In genomic region chr5:34980099-34980498, GRCm38 (mm10) we compare ENCODE assay signal across 21 mouse cellular contexts. TPM values are rescaled to one million over a fixed set of nuclear protein-coding genes. Genes with fewer than 3 reads are reported as not detected.
DNase-seq lines count a peak whose midpoint lies in the region; ATAC-seq and TF ChIP-seq lines count a peak whose summit lies in the region.
"Had no signal": no experiment of that assay in that cellular context is flagged by ENCODE, and none has a peak within 500 bp of the region (broad histone marks: within the 10 kb centered on the region; RNA-seq: fewer than 3 reads in every experiment).

No protein-coding gene starts in this region.

- no peak for TF ChIP-seq CTCF in intestine, postnatal 0 days (IDR thresholded peaks at IDR 0.05; ENCODE audit: low read depth)

- peak; percentile 75 for ATAC-seq in intestine, embryonic 15.5 days
- ATAC-seq in intestine, postnatal 0 days: no peak
- peak; percentile 77 for ATAC-seq in heart, embryonic 16.5 days (replicated peaks; ENCODE audit: extremely low read depth, insufficient read depth, low FRiP score)
- no peak for ATAC-seq in liver, embryonic 12.5 days
- ATAC-seq in megakaryocyte-erythroid progenitor cell, adult 5-6 weeks (replicated peaks; ENCODE audit: low FRiP score, low TSS enrichment, poor library complexity, severe bottlenecking): peak; percentile 26; the same call in 1 of the 2 replicates
- ATAC-seq: forebrain, embryonic 15.5 days; midbrain, embryonic 13.5 days had no signal

- H3K4me1 ChIP-seq in intestine, embryonic 15.5 days (replicated peaks): no peaks in the 10 kb centered on the region
- H3K4me1 ChIP-seq in intestine, postnatal 0 days (replicated peaks; ENCODE audit: control insufficient read depth, insufficient read depth, low read length): no peaks in the 10 kb centered on the region
- peaks cover 43% of the 10 kb centered on the region for H3K4me1 ChIP-seq in heart, embryonic 16.5 days (ENCODE audit: control insufficient read depth, insufficient read depth, low read length)
- H3K4me1 ChIP-seq in liver, embryonic 12.5 days: peaks cover 87% of the 10 kb centered on the region
- H3K4me1 ChIP-seq: neural tube, embryonic 12.5 days had no signal

- H3K9ac ChIP-seq in intestine, embryonic 15.5 days: no peak overlapping the region
- no peak overlapping the region for H3K9ac ChIP-seq in intestine, postnatal 0 days (ENCODE audit: low read depth, low read length)
- H3K9ac ChIP-seq in heart, embryonic 16.5 days (ENCODE audit: low read length): no peak overlapping the region
- H3K9ac ChIP-seq in liver, embryonic 12.5 days: 0 out of 2 replicates have a peak overlapping the region, but pooled peaks have one; percentile 35
- H3K9ac ChIP-seq: forebrain, embryonic 15.5 days; midbrain, embryonic 13.5 days; neural tube, embryonic 12.5 days had no signal

- no peak overlapping the region for H3K4me3 ChIP-seq in intestine, embryonic 15.5 days (replicated peaks)
- H3K4me3 ChIP-seq in intestine, postnatal 0 days (ENCODE audit: low read depth, low read length): no peak overlapping the region
- no peak overlapping the region for H3K4me3 ChIP-seq in heart, embryonic 16.5 days (ENCODE audit: low read length)
- H3K4me3 ChIP-seq in liver, embryonic 12.5 days: no peak overlapping the region
- H3K4me3 ChIP-seq: erythroblast, embryonic 14.5 days; forebrain, embryonic 15.5 days; limb, embryonic 10.5 days; midbrain, embryonic 13.5 days; neural tube, embryonic 12.5 days had no signal

- WGBS in intestine, embryonic 15.5 days: 49% methylated on average over 6 of the region's 6 CpGs
- WGBS in intestine, postnatal 0 days: 36% methylated on average over 6 of the region's 6 CpGs
- 30% methylated on average over 6 of the region's 6 CpGs for WGBS in heart, embryonic 16.5 days
- 55% methylated on average over 6 of the region's 6 CpGs for WGBS in liver, embryonic 12.5 days (ENCODE audit: insufficient replicate concordance)

- no peak for DNase-seq in gastrocnemius, adult 8-10 months (ENCODE audit: low spot score in 2 of 2)
- DNase-seq in frontal cortex, postnatal 36 days (ENCODE audit: low spot score in 2 of 2): no peak
- DNase-seq: adrenal gland, adult 2 months; cerebellum, adult 9-11 months; kidney, adult 9 months; kidney, postnatal 36 days; layer of hippocampus, adult 9-11 months; lung, adult 18-20 months; right cerebral cortex, adult 18-20 months; thymus, postnatal 36 days had no signal

- no peak overlapping the region for H3K27ac ChIP-seq in intestine, embryonic 15.5 days
- no peak overlapping the region for H3K27ac ChIP-seq in intestine, postnatal 0 days (ENCODE audit: low read depth, low read length)
- peak overlapping the region; percentile 75 for H3K27ac ChIP-seq in heart, embryonic 16.5 days (ENCODE audit: low read length)
- 0 out of 2 replicates have a peak overlapping the region, but pooled peaks have one; percentile 34 for H3K27ac ChIP-seq in liver, embryonic 12.5 days
- H3K27ac ChIP-seq: forebrain, embryonic 15.5 days; limb, embryonic 10.5 days; macrophage; midbrain, embryonic 13.5 days; neural tube, embryonic 12.5 days had no signal

- H3K4me2 ChIP-seq in intestine, embryonic 15.5 days (replicated peaks): no peak overlapping the region
- no peak overlapping the region for H3K4me2 ChIP-seq in intestine, postnatal 0 days (replicated peaks; ENCODE audit: low read depth)
- H3K4me2 ChIP-seq in heart, embryonic 16.5 days (ENCODE audit: low read depth, low read length): peak overlapping the region; percentile 19; the same call in 1 of the 2 replicates
- H3K4me2 ChIP-seq in liver, embryonic 12.5 days: peak overlapping the region; percentile 19
- H3K4me2 ChIP-seq: forebrain, embryonic 15.5 days; midbrain, embryonic 13.5 days; neural tube, embryonic 12.5 days had no signal

- H3K36me3 ChIP-seq in intestine, embryonic 15.5 days: 0 out of 2 replicates have a peak, but pooled peaks cover 5% of the 10 kb centered on the region
- H3K36me3 ChIP-seq in intestine, postnatal 0 days (ENCODE audit: control insufficient read depth, insufficient read depth): peaks cover 3% of the 10 kb centered on the region; the same call in 1 of the 2 replicates
- peaks cover 18% of the 10 kb centered on the region for H3K36me3 ChIP-seq in heart, embryonic 16.5 days (ENCODE audit: control insufficient read depth, insufficient read depth)
- H3K36me3 ChIP-seq in liver, embryonic 12.5 days: peaks cover 81% of the 10 kb centered on the region

- H3K9me3 ChIP-seq in intestine, embryonic 15.5 days: no peaks in the 10 kb centered on the region
- H3K9me3 ChIP-seq in intestine, postnatal 0 days (ENCODE audit: control insufficient read depth): no peaks in the 10 kb centered on the region
- H3K9me3 ChIP-seq in heart, embryonic 16.5 days (replicated peaks; ENCODE audit: control insufficient read depth, low read length): no peaks in the 10 kb centered on the region
- no peaks in the 10 kb centered on the region for H3K9me3 ChIP-seq in liver, embryonic 12.5 days (replicated peaks)
- H3K9me3 ChIP-seq: forebrain, embryonic 15.5 days; limb, embryonic 10.5 days; midbrain, embryonic 13.5 days; neural tube, embryonic 12.5 days had no signal

- H3K27me3 ChIP-seq in intestine, embryonic 15.5 days (replicated peaks): peaks cover 12% of the 10 kb centered on the region; the same call in 1 of the 2 replicates
- H3K27me3 ChIP-seq in intestine, postnatal 0 days (replicated peaks; ENCODE audit: control insufficient read depth, insufficient read depth, low read length): peaks cover 30% of the 10 kb centered on the region; the same call in 1 of the 2 replicates
- H3K27me3 ChIP-seq in heart, embryonic 16.5 days (ENCODE audit: control insufficient read depth, insufficient read depth, low read length): no peaks in the 10 kb centered on the region
- H3K27me3 ChIP-seq in liver, embryonic 12.5 days (replicated peaks): no peaks in the 10 kb centered on the region
- H3K27me3 ChIP-seq: forebrain, embryonic 15.5 days; midbrain, embryonic 13.5 days; neural tube, embryonic 12.5 days had no signal

RNA-seq across cellular contexts. Expression of gene Rgs12, which starts 30.9 kb away (rescaled TPM):
- polyA plus RNA-seq in intestine, embryonic 15.5 days (2015; fragmentation: Nextera tagmentation; extraction: Ambion mirVana): 16.6 and 17.3 TPM in 2 replicates
- 4.1 and 4.7 TPM in 2 replicates for polyA plus RNA-seq in intestine, postnatal 0 days (2015; fragmentation: Nextera tagmentation; extraction: Ambion mirVana)
- 30.0 and 34.2 TPM in 2 replicates for polyA plus RNA-seq in heart, embryonic 16.5 days (2015; fragmentation: Nextera tagmentation; extraction: Ambion mirVana)
- 30.1 and 31.7 TPM in 2 replicates for polyA plus RNA-seq in liver, embryonic 12.5 days (2016; fragmentation: Nextera tagmentation; extraction: Ambion mirVana)
- total RNA-seq in megakaryocyte-erythroid progenitor cell, adult 5-6 weeks (2014; fragmentation: Nextera tagmentation): 40.7 and 47.4 TPM in 2 replicates
- 30.6 and 38.2 TPM in 2 replicates for total RNA-seq in megakaryocyte-erythroid progenitor cell, adult 5-6 weeks (2017)
- total RNA-seq in gastrocnemius, adult 8-10 months (2022): 1 to 10 TPM; 1.8 to 2.6 (median 2.2) TPM

Comparison
In these comparisons a context has a peak if more than half of its experiments do, and no peak if none do; other contexts are left out.
1. ATAC-seq: peak in intestine, embryonic 15.5 days (single experiment), heart, embryonic 16.5 days (single experiment) and megakaryocyte-erythroid progenitor cell, adult 5-6 weeks (single experiment); none in intestine, postnatal 0 days (single experiment) and liver, embryonic 12.5 days (single experiment).
2. H3K27ac ChIP-seq: peak in heart, embryonic 16.5 days (single experiment) and liver, embryonic 12.5 days (single experiment); none in intestine, embryonic 15.5 days (single experiment) and intestine, postnatal 0 days (single experiment).
3. H3K4me2 ChIP-seq: peak in heart, embryonic 16.5 days (single experiment) and liver, embryonic 12.5 days (single experiment); none in intestine, embryonic 15.5 days (single experiment) and intestine, postnatal 0 days (single experiment).